Mouse (Mus musculus) brain, adult 10 weeks (tissue): ENCODE data around the gene Olfr1443. TPM values are rescaled to one million over a fixed set of nuclear protein-coding genes. Genes with fewer than 3 reads are reported as not detected.

Source experiments
- polyA plus RNA-seq: library from polyadenylated mRNA; stranded (reverse); fragments of 350-450 nt; fragmentation: Illumina TruSeq; extraction: RNeasy Lipid Tissue Mini Kit (QIAGEN cat#74804); gene quantifications from one replicate; pipeline ENCODE4 v1.2.3, GENCODE M21; 2015; ENCODE audit warnings: low read depth, low replicate concordance

The Olfr1443 gene
- polyA plus RNA-seq, result not detected

DNA sequence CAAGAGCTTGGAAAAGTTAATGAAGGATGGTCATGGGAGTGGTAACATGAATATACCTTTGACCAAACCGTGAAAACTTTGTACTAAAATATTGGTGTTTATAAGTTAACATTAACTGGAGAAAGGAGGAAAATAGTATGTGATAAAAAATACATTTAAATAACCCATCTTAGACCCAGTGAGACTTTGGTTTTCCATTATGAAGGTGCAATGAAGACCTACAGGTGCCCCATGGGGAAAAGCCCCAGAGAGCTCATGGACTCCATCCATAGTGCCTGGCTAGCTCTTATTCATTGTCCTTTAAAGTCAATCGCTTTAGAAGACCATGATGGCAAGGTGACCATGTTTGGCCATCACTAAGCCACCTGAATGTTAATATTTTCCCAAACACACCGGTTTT, at the start of gene Olfr1443:
Gene Olfr1443 (plus strand): TSS at position 301 of the 400 bp plus-strand sequence.

DNA sequence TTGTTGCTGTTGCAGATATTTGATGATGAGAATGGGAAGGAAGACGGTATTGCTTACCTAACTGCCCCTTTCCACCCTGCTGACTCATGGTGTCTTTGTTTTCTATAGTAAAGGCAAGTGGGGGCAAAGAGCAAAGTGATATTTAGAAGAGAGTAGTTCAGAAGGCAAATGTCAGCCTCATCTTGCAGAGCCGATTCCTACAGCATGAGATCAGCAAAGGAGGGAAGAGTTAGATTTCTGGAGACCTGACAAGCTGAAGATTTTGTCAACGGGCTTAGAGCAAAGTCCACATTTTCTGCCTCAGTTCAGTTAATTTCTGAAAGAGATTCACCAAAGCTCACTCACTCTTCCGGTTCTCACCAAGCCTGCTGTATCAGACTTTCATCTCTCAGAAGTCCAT, 44.7 kb upstream of the Olfr1443 start, which contains the start of gene Glyat:
Gene Glyat (plus strand): TSS at position 133 of the 400 bp plus-strand sequence.

DNA sequence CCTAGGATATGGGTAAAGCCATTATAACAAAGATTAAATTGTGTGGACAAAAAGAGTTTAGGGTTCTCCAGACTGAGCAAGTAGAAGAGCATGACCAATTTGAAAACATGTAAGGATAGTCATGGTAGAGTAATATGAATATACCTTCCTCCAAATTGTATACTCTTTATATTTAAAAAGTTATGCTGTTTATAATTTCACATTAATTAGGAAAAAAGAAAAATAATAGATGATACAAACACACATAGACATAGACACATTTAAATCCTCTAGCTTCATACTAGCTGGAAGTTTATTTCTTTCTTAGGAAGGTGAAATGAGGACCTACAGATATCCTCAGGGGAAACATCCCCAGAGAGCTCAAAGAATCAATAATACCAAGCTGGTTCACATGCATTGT, 7.8 kb upstream of the Olfr1443 start, which contains the start of gene Olfr1442:
Gene Olfr1442 (plus strand): TSS at position 301 of the 400 bp plus-strand sequence.

DNA sequence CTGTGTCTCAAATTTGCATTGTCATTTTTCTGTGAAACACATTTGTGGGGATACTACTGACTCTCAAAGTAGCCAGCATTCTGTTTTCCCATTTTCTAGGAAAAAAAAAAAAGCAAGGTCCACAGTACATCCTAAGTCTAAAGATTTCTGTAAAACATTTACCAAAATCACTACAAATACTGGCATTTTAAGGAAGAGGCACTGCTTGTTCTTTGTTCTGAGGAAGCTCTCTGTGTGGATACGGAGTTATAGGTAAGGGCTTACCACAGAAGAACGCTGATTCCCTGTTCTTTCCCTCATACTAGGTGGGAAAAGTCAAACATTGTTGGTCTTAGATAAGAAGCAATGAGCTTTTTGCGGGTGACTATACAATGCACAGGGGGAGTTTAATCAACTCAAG, 17.7 kb downstream of the Olfr1443 start, which contains the start of gene Keg1:
Gene Keg1 (plus strand): TSS at position 197 of the 400 bp plus-strand sequence.

Other genes with a start within 250 kb of the Olfr1443 start
- gene Mpeg1, start 217.3 kb upstream of the Olfr1443 start, polyA plus RNA-seq, result 18.2 TPM
- gene Dtx4, start 176.7 kb upstream of the Olfr1443 start, polyA plus RNA-seq, result 21.8 TPM
- 2.2 TPM for gene Fam111a, start 132.4 kb upstream of the Olfr1443 start, polyA plus RNA-seq
- gene Gm4952, start 78.1 kb upstream of the Olfr1443 start, polyA plus RNA-seq, result not detected
- gene Glyat, start 44.8 kb upstream of the Olfr1443 start, polyA plus RNA-seq, result not detected
- gene Olfr1442, start 7.7 kb upstream of the Olfr1443 start, polyA plus RNA-seq, result not detected
- not detected for gene Keg1, start 17.7 kb downstream of the Olfr1443 start, polyA plus RNA-seq
- gene Cntf, start 87.5 kb downstream of the Olfr1443 start, polyA plus RNA-seq, result 1.7 TPM
- 72.9 TPM for gene Zfp91, start 118.0 kb downstream of the Olfr1443 start, polyA plus RNA-seq
- gene Lpxn, start 118.1 kb downstream of the Olfr1443 start, polyA plus RNA-seq, result 2.2 TPM
- gene Gm5244, start 168.6 kb downstream of the Olfr1443 start, polyA plus RNA-seq, result not detected
- gene Olfr1444, start 179.2 kb downstream of the Olfr1443 start, polyA plus RNA-seq, result not detected
- not detected for gene Olfr1445, start 205.7 kb downstream of the Olfr1443 start, polyA plus RNA-seq
- not detected for gene Olfr1446, start 215.4 kb downstream of the Olfr1443 start, polyA plus RNA-seq
- gene Olfr1447, start 225.6 kb downstream of the Olfr1443 start, polyA plus RNA-seq, result not detected
- gene Olfr1448, start 246.3 kb downstream of the Olfr1443 start, polyA plus RNA-seq, result not detected